Mouse (Mus musculus): ENCODE data around the gene Gpatch8. TPM values are rescaled to one million over a fixed set of nuclear protein-coding genes. Genes with fewer than 3 reads are reported as not detected.
A peak's percentile ranks its signal among the peaks of the same experiment; 100 is the strongest.

Gene Gpatch8
- polyA plus RNA-seq, 1 experiment from 2014 or later = 77.6 TPM

GRCm38 (mm10) chr11:102434406-102434805 lies 121.8 kb downstream of the Gpatch8 start:
- peak; percentile 57 for ATAC-seq (replicated peaks)
- Histone ChIP-seq H3K4me1 (peaks cover 58% of the 10 kb centered on the region), H3K4me2 (replicated peaks) (no peak overlapping the region), H3K27me3 (no peaks in the 10 kb centered on the region; the same call in 1 of the 2 replicates), H3K4me3 (no peak overlapping the region), H3K9ac (replicated peaks) (no peak overlapping the region), H3K36me3 (peaks cover 36% of the 10 kb centered on the region), H3K27ac (replicated peaks) (no peak overlapping the region), H3K9me3 (no peaks in the 10 kb centered on the region)
- 5% methylated on average over 7 of the region's 7 CpGs for WGBS

- no peak overlapping the region for H3K9ac ChIP-seq (replicated peaks)
- H3K4me1 ChIP-seq = peaks cover 54% of the 10 kb centered on the region
- ATAC-seq (replicated peaks) = no peak
These were observed 122.3 kb downstream of the Gpatch8 start for GRCm38 (mm10) chr11:102433866-102434265.

GRCm38 (mm10) chr11:102432896-102433295 lies 123.3 kb downstream of the Gpatch8 start:
- ATAC-seq (replicated peaks) = no peak
- no peak overlapping the region for H3K9ac ChIP-seq (replicated peaks)
- H3K4me1 ChIP-seq = peaks cover 44% of the 10 kb centered on the region
- H3K27me3 ChIP-seq = no peaks in the 10 kb centered on the region; the same call in 1 of the 2 replicates
- WGBS = 91% methylated on average over 6 of the region's 6 CpGs
- H3K27ac ChIP-seq (replicated peaks) = no peak overlapping the region
- no peak overlapping the region for H3K4me3 ChIP-seq
- no peaks in the 10 kb centered on the region for H3K9me3 ChIP-seq
- no peak overlapping the region for H3K4me2 ChIP-seq (replicated peaks)
- peaks cover 30% of the 10 kb centered on the region for H3K36me3 ChIP-seq

More at GRCm38 (mm10) chr11:102433866-102434265, 122.3 kb downstream of the Gpatch8 start:
- 87% methylated on average over 7 of the region's 7 CpGs for WGBS
- Histone ChIP-seq H3K9me3 (no peaks in the 10 kb centered on the region), H3K4me2 (replicated peaks) (no peak overlapping the region), H3K27me3 (no peaks in the 10 kb centered on the region; the same call in 1 of the 2 replicates), H3K4me3 (no peak overlapping the region), H3K27ac (replicated peaks) (no peak overlapping the region), H3K36me3 (peaks cover 31% of the 10 kb centered on the region)

DNA sequence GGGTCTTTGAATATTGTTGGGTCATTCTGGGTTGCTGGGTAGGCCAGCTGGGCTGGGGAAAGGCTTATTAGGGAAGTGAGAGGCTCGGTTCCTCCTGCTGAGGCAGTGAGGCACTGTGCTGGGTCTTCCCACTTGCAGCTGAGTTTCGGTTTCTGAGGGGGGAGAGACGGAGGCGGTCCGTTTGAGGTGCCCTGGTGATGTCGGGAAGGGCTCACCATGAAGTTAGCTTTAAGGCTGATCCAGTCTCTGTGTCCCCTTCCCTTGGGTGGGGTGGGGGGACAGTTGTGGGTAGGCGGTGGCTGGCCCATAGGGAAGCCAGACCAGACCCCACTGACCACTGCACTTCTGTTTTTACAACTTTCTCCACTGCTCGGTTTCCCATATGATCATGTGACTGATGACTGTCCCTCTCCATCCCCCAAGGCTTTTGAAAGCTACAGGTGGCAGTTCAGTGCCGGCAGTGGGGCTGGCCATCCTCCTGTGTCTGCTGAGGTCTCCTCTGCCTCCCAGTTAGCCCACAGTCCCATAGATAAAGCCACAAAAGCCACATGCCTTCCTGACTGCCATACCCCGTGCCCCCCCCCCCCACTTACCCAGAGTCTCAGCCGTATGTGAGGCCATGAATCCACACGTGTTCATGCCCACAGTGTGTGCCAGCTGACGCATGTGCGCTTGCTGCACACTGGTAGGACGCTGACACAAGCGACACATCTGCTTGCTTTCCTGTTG lies 123.9 kb downstream of the Gpatch8 start:
- no peak for ATAC-seq (replicated peaks)
- Histone ChIP-seq H3K9ac (replicated peaks) (no peak overlapping the region), H3K4me1 (peaks cover 38% of the 10 kb centered on the region), H3K4me2 (replicated peaks) (no peak overlapping the region), H3K27me3 (no peaks in the 10 kb centered on the region; the same call in 1 of the 2 replicates), H3K9me3 (no peaks in the 10 kb centered on the region), H3K27ac (replicated peaks) (no peak overlapping the region), H3K36me3 (peaks cover 25% of the 10 kb centered on the region), H3K4me3 (no peak overlapping the region)
- 68% methylated on average over 16 of the region's 16 CpGs for WGBS

GRCm38 (mm10) chr11:102431728-102432114 lies 124.5 kb downstream of the Gpatch8 start:
- Histone ChIP-seq H3K9ac (replicated peaks) (no peak overlapping the region), H3K4me2 (replicated peaks) (no peak overlapping the region), H3K27ac (replicated peaks) (no peak overlapping the region), H3K9me3 (no peaks in the 10 kb centered on the region), H3K36me3 (peaks cover 21% of the 10 kb centered on the region), H3K27me3 (no peaks in the 10 kb centered on the region; the same call in 1 of the 2 replicates), H3K4me3 (no peak overlapping the region), H3K4me1 (peaks cover 33% of the 10 kb centered on the region)
- no peak for ATAC-seq (replicated peaks)
- 88% methylated on average over 3 of the region's 3 CpGs for WGBS

DNA sequence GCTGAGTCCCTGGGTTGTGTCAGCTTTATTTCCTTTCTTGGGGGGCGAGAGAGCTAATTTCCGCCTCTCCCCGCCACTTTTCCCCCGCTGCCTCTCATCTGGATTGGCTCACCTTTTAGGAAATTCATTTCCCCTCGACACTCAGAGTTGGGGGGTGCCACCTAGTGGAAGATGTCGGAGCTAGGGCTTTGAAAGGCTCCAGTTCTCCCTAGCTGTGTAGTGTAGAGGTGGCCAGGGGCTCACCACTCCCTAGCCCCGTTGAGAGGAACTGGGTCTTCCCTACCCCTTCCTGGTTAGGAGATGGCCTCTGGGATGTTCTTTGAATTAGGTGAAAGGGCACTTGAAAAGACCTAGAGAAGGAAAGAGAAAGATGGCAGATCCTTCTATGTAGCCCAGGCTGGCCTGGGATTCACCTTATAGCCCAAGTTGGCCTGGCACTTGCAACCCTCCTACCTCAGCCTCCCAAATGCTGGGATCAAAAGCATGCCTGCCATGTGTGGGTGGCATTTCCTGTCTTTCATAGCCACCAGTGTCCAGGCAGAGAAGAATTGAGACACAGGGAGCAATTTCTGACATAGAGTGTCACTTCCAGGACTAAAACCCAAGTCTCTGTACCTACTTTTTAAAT lies 125.1 kb downstream of the Gpatch8 start:
- Histone ChIP-seq H3K9ac (replicated peaks) (peak overlapping the region; percentile 63), H3K27ac (replicated peaks) (peak overlapping the region; percentile 80), H3K4me2 (replicated peaks) (peak overlapping the region; percentile 99), H3K4me3 (peak overlapping the region; percentile 72), H3K36me3 (peaks cover 16% of the 10 kb centered on the region), H3K9me3 (no peaks in the 10 kb centered on the region), H3K4me1 (peaks cover 33% of the 10 kb centered on the region), H3K27me3 (no peaks in the 10 kb centered on the region; the same call in 1 of the 2 replicates)
- peak; percentile 39; the same call in 1 of the 2 replicates for ATAC-seq (replicated peaks)
- WGBS = 1% methylated on average over 7 of the region's 7 CpGs

GRCm38 (mm10) chr11:102430121-102431017 lies 125.8 kb downstream of the Gpatch8 start, which contains the start of gene Grn:
TSS of gene Grn (plus strand) at chr11:102430315.
- Histone ChIP-seq H3K9ac (replicated peaks) (peak within 1 kb of the TSS; percentile 63), H3K9me3 (no peaks in the 10 kb centered on the region), H3K4me1 (peaks cover 30% of the 10 kb centered on the region), H3K27ac (replicated peaks) (peak within 1 kb of the TSS; percentile 80), H3K4me3 (peak within 1 kb of the TSS; percentile 72), H3K27me3 (no peaks in the 10 kb centered on the region; the same call in 1 of the 2 replicates), H3K4me2 (replicated peaks) (peak within 1 kb of the TSS; percentile 99), H3K36me3 (peaks cover 9% of the 10 kb centered on the region)
- ATAC-seq (replicated peaks) = peak; percentile 93
- under 1% methylated on average over 29 of the region's 29 CpGs for WGBS

DNA sequence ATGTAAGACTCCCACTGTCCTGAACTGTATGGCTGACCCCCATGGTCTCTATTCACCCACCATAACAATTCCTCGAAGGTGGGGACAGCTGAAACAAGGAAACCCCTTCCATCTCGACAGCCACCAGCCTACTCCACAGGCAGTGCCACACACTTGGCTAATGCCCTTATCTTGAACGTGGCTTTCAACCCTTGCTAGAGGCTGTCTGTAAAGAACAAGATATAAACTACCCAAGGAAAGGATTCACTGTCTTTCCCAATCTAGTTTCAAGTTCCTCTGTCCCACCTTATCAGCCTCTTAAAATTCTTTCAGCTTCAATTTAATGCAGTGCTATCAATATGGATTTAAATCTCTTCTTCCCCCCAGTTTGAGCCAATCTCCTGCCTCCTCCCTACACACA lies 126.6 kb downstream of the Gpatch8 start:
- peaks cover 30% of the 10 kb centered on the region for H3K4me1 ChIP-seq
- 48% methylated on average over 3 of the region's 3 CpGs for WGBS
- peak overlapping the region; percentile 72 for H3K4me3 ChIP-seq
- H3K27me3 ChIP-seq = no peaks in the 10 kb centered on the region; the same call in 1 of the 2 replicates
- no peak for ATAC-seq (replicated peaks)
- H3K27ac ChIP-seq (replicated peaks) = peak overlapping the region; percentile 54; the same call in 1 of the 2 replicates
- H3K36me3 ChIP-seq = peaks cover under 1% of the 10 kb centered on the region; the same call in 1 of the 2 replicates
- peak overlapping the region; percentile 53 for H3K9ac ChIP-seq (replicated peaks)
- H3K9me3 ChIP-seq = no peaks in the 10 kb centered on the region
- peak overlapping the region; percentile 99 for H3K4me2 ChIP-seq (replicated peaks)

DNA sequence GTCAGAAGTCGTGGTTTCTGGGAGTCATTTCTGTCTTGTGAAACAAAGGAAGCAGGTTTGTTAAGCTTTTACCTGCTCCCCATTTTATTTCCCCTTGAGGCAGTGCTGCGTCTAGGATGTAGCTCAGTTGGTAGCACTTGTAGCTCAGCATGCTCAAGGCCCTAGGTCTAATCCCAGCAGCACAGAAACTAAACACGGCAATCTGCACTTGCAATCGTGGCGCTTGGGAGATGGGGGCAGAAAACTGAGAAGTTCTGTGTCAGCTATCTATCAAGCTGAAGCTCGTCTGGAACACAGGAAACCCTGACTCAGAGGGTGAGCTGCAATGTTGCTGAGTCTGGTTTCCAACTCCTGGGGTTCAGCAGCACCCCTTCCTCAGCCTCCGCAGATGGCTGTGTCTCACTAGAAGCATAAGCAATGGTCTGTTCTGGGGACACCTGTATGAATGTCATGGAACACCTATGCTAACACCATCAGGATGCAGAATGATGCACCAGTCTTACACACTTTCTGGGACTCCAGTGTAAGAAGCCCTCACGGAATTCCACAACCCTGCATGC lies 127.1 kb downstream of the Gpatch8 start:
- Histone ChIP-seq H3K27me3 (no peaks in the 10 kb centered on the region; the same call in 1 of the 2 replicates), H3K4me3 (no peak overlapping the region), H3K27ac (replicated peaks) (no peak overlapping the region), H3K36me3 (no peaks in the 10 kb centered on the region), H3K4me1 (peaks cover 27% of the 10 kb centered on the region), H3K4me2 (replicated peaks) (no peak overlapping the region), H3K9me3 (no peaks in the 10 kb centered on the region), H3K9ac (replicated peaks) (no peak overlapping the region)
- no peak for ATAC-seq (replicated peaks)
- WGBS = 73% methylated on average over 8 of the region's 8 CpGs
